Mouse (Mus musculus) heart, adult 9 months (tissue): Measurements from ENCODE around the gene Vmn2r92.
"Not testable (repeated sequence)": the region's sequence is repeated elsewhere in the genome, so short reads cannot be mapped to it uniquely, and the experiment has no call there.

Source experiments
- DNase-seq, 2 experiments: peaks; one replicate each; pipeline ENCODE4 v3.0.0; 2022; ENCODE audit warnings: low spot score in 2 of 2

Vmn2r92 gene

GRCm38 (mm10) chr17:18151587-18151986, at the start of gene Vmn2r92:
Vmn2r92 (plus strand) TSS chr17:18151887.
- DNase-seq: not testable (repeated sequence)

DNA sequence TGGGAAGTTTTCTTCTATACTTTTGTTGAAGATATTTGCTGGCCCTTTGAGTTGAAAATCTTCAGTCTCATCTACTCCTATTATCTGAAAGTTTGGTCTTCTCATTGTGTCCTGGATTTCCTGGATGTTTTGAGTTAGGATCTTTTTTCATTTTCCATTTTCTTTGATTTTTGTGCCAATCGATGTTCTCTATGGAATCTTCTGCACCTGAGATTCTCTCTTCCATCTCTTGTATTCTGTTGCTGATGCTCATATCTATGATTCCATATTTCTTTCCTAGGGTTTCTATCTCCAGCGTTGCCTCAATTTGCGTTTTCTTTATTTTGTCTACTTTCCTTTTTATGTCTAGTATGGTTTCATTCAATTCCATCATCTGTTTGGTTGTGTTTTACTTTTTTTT, 49.4 kb upstream of the Vmn2r92 start:
- DNase-seq: not testable (repeated sequence)

GRCm38 (mm10) chr17:18161194-18161593, 9.5 kb downstream of the Vmn2r92 start:
- not testable (repeated sequence) for DNase-seq

DNA sequence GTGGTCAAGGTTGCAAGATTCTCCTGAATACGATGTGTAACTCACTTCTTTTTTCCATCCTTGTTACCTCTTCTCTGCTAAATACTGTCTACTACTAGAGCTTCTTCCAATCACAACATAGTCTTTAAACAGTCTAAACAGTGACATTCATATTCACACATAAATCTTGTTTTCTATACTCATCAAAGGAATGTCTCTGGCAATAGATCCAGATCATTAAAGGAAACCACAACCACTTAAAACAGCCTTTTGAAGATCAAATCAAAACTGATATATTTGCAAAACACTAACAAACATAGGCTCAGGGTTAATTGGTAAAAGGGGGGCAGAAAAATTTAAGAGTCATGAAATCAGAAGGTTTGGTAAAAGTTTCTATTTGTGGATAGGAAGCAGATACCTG, 38.0 kb downstream of the Vmn2r92 start:
- DNase-seq: no peak

DNA sequence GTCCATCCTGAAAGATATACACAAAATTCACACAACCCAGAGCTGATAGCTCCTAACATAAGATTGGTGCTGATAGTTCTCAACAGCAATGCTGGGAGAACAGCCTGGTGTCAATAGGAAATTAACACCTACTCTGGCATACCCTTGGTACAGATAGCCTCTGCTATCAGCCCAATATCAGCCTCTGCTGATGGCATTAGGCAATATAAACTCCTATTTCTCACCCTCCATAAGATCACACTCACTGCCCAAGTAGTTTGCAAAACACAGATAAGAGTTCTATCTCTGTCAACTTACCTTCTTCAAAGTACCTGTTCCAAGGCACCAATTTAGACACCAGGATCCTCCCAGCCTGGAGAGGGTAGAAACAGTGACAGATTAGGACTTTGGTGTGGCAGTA, 69.6 kb downstream of the Vmn2r92 start:
- no peak for DNase-seq

DNA sequence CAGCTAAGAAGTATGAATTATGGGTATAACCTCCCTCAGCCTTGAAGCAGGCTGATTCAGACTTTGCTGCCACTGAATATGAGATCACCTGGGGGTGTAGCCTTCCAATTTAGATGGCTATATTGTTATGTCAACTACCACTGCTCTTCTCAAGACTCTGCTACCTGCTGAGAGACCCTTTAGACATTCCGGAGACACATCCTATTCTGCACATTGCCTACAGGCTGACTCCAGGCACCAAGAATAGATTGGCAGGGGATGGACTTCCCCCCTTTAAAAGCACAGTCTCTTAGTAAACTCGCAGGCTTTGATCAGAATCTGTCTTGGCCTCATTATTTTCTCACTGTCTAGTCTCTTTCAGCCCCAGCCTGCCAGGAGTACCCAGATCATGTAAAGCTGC, 80.3 kb downstream of the Vmn2r92 start:
- DNase-seq: no peak

- DNase-seq: no peak
Measured at GRCm38 (mm10) chr17:18236931-18237330, 85.2 kb downstream of the Vmn2r92 start.
